Mouse (Mus musculus) testis, adult 2 months (tissue): ENCODE data around the gene Rom1. TPM values are rescaled to one million over a fixed set of nuclear protein-coding genes. Genes with fewer than 3 reads are reported as not detected.

ENCODE experiments used
- H3K27ac ChIP-seq: fragments of 200-500 bp; 2 replicates; pipeline ENCODE4 v1.5.1; 2012; ENCODE audit warnings: low read depth, low read length; ENCODE audit not compliant: control insufficient read depth, insufficient read depth
- H3K27me3 ChIP-seq: fragments of 200-500 bp; 2 replicates; pipeline ENCODE4 v1.6.1; 2012; ENCODE audit warnings: mild to moderate bottlenecking, low read length, moderate library complexity; ENCODE audit not compliant: control insufficient read depth, insufficient read depth
- H3K36me3 ChIP-seq: fragments of 200-500 bp; 2 replicates; pipeline ENCODE4 v1.6.1; 2012; ENCODE audit warnings: mild to moderate bottlenecking, low read length; ENCODE audit not compliant: control insufficient read depth, insufficient read depth
- H3K4me1 ChIP-seq: fragments of 200-500 bp; 2 replicates; pipeline ENCODE4 v1.6.1; 2012; ENCODE audit warnings: low read length; ENCODE audit not compliant: control insufficient read depth, insufficient read depth
- H3K4me3 ChIP-seq: fragments of 200-500 bp; 2 replicates; pipeline ENCODE4 v1.5.1; 2012; ENCODE audit warnings: low read depth, mild to moderate bottlenecking, low read length, moderate library complexity, mixed read lengths; ENCODE audit not compliant: control insufficient read depth
- CTCF ChIP-seq: fragments of 200-500 bp; IDR thresholded peaks from 2 replicates; pipeline ENCODE4 v1.5.1; 2012; ENCODE audit warnings: low read depth, mild to moderate bottlenecking, inconsistent platforms, low read length, moderate library complexity; ENCODE audit not compliant: control insufficient read depth, insufficient read depth, insufficient replicate concordance
- POLR2A ChIP-seq: fragments of 200-500 bp; IDR thresholded peaks from 2 replicates; pipeline ENCODE4 v1.6.1; 2012; ENCODE audit warnings: low read depth, mild to moderate bottlenecking, inconsistent platforms, low read length, moderate library complexity; ENCODE audit not compliant: control insufficient read depth
- polyA plus RNA-seq: library from polyadenylated mRNA; depleted of rRNA; stranded (reverse); fragments of >200 nt; gene quantifications from 2 replicates; pipeline ENCODE4 v1.2.3, GENCODE M21; 2012

Rom1 gene
- polyA plus RNA-seq, 1 experiment, result 11.6 TPM

GRCm38 (mm10) chr19:8952241-8952640 lies 23.1 kb upstream of the Rom1 start:
- no peaks in the 10 kb centered on the region; the same call in 1 of the 2 replicates for H3K4me1 ChIP-seq
- H3K27ac ChIP-seq, result no peak overlapping the region
- no peaks in the 10 kb centered on the region for H3K27me3 ChIP-seq
- H3K36me3 ChIP-seq, result peaks cover 13% of the 10 kb centered on the region
- H3K4me3 ChIP-seq, result no peak overlapping the region
- TF ChIP-seq CTCF, result no peak
- no peak for TF ChIP-seq POLR2A

- no peak overlapping the region for H3K27ac ChIP-seq
- H3K36me3 ChIP-seq, result peaks cover 16% of the 10 kb centered on the region
- no peak overlapping the region for H3K4me3 ChIP-seq
- TF ChIP-seq POLR2A, result no peak
- no peak for TF ChIP-seq CTCF
- no peaks in the 10 kb centered on the region for H3K27me3 ChIP-seq
- no peaks in the 10 kb centered on the region; the same call in 1 of the 2 replicates for H3K4me1 ChIP-seq
Observed at GRCm38 (mm10) chr19:8950190-8950589, 21.0 kb upstream of the Rom1 start.

GRCm38 (mm10) chr19:8946929-8947328 lies 17.8 kb upstream of the Rom1 start:
- Histone ChIP-seq H3K27me3 (no peaks in the 10 kb centered on the region), H3K4me3 (no peak overlapping the region)
- no peak for TF ChIP-seq CTCF
- TF ChIP-seq POLR2A, result no peak

GRCm38 (mm10) chr19:8945251-8945650 lies 16.1 kb upstream of the Rom1 start:
- H3K36me3 ChIP-seq, result peaks cover 14% of the 10 kb centered on the region
- no peak overlapping the region for H3K4me3 ChIP-seq
- TF ChIP-seq POLR2A, result no peak
- no peak for TF ChIP-seq CTCF
- H3K27me3 ChIP-seq, result no peaks in the 10 kb centered on the region
- peaks cover 13% of the 10 kb centered on the region for H3K4me1 ChIP-seq
- no peak overlapping the region for H3K27ac ChIP-seq

More at GRCm38 (mm10) chr19:8946929-8947328, 17.8 kb upstream of the Rom1 start:
- Histone ChIP-seq H3K4me1 (no peaks in the 10 kb centered on the region; the same call in 1 of the 2 replicates), H3K27ac (no peak overlapping the region), H3K36me3 (peaks cover 16% of the 10 kb centered on the region)

- H3K27ac ChIP-seq, result no peak overlapping the region
- H3K36me3 ChIP-seq, result peaks cover 14% of the 10 kb centered on the region
Observed at GRCm38 (mm10) chr19:8944750-8945149, 15.6 kb upstream of the Rom1 start.

GRCm38 (mm10) chr19:8944062-8944461 lies 14.9 kb upstream of the Rom1 start:
- H3K27me3 ChIP-seq, result no peaks in the 10 kb centered on the region
- no peak overlapping the region for H3K4me3 ChIP-seq
- TF ChIP-seq CTCF, result no peak
- no peak for TF ChIP-seq POLR2A
- no peak overlapping the region for H3K27ac ChIP-seq
- H3K4me1 ChIP-seq, result peaks cover 15% of the 10 kb centered on the region
- peaks cover 11% of the 10 kb centered on the region for H3K36me3 ChIP-seq

More at GRCm38 (mm10) chr19:8944750-8945149, 15.6 kb upstream of the Rom1 start:
- no peak for TF ChIP-seq CTCF
- Histone ChIP-seq H3K4me3 (no peak overlapping the region), H3K27me3 (no peaks in the 10 kb centered on the region), H3K4me1 (peaks cover 15% of the 10 kb centered on the region)

GRCm38 (mm10) chr19:8943047-8943446 lies 13.9 kb upstream of the Rom1 start:
- peak overlapping the region; percentile 98 for H3K4me3 ChIP-seq
- H3K27ac ChIP-seq, result no peak overlapping the region
- no peak for TF ChIP-seq POLR2A
- TF ChIP-seq CTCF, result no peak
- peaks cover 15% of the 10 kb centered on the region for H3K4me1 ChIP-seq
- H3K27me3 ChIP-seq, result no peaks in the 10 kb centered on the region
- H3K36me3 ChIP-seq, result peaks cover 9% of the 10 kb centered on the region
